Mouse (Mus musculus): ENCODE data around the gene Gnb1l.

Gene Gnb1l

DNA sequence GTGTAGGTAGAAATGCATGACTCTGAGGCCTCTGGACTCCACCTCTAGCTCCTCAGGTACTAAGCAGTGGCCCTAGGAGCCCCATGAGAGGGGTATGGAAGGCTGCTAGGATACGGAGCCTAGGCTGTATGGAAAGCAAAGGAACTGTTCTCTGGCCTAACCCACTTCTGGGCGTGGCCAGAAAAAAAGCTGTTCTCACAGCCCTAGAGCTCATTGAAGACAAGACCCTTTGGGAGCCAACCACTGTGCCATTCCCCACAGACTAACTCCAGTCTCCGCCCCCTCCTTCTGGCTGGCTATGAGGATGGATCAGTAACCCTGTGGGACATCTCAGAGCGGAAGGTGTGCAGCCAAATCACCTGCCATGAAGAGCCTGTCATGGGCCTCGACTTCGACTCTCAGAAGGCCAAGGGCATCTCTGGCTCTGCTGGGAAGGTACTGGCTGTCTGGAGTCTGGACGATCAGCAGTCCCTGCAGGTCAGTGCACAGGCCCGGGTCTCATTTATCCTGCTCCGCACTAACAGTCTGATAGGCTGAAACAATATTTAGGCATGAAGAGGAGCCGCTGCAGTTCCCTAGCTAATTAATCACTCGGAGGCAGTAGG lies 53.7 kb downstream of the Gnb1l start:
- DNase-seq, result no peak

DNA sequence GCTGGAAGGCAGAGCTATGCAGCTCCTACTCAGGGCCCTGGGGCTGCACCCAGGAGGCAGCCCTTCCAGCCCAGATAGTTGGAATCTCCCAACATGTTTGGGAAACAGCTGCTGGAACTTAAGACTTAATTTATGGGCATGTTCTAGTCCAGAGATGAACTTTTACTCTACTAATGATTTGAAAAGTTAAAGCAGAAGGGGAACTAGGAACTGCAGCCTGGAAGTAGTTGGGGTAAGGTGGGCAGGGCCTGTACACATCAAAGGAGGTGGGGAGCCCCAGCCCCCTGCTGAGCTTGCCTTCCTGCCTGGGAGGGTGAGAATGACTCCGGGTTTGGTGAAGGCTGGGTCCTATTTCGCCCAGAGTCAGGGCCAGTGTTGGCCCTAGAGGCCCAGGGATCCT lies 56.2 kb downstream of the Gnb1l start:
- no peak for DNase-seq

DNA sequence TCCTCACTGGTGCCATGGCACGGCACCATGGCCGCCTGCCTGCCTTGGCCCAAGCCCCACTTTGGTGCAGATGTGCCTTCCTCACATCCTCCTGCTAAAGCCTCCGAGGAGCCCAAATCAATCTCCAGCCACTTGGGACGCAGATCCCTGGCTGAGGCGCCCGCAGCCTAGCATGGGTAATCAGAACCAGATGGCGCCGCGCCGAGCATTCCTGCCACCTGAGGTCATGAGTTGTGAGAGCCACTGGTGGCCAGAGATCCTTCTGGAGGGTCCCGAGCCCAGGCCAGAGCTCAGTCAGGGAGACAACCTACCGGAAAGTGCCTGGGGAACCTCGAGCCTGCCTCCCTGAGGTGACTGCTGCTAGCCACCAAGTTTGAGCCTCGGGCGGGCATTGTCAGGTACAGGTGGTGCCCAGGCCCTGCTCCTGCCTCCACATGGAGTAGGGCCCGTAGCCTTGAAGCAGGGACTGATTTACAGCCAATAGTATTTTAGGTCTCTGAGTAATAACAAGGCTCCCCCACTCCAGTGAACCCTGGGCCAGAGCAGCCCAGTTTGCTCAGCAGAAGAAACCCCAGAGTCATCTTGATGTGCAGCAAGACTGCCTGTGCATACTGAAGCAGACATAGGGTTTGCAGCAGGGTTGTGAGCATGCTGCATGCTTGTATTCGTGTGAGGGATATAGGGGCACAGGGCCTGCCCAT lies 56.9 kb downstream of the Gnb1l start:
- no peak for DNase-seq

DNA sequence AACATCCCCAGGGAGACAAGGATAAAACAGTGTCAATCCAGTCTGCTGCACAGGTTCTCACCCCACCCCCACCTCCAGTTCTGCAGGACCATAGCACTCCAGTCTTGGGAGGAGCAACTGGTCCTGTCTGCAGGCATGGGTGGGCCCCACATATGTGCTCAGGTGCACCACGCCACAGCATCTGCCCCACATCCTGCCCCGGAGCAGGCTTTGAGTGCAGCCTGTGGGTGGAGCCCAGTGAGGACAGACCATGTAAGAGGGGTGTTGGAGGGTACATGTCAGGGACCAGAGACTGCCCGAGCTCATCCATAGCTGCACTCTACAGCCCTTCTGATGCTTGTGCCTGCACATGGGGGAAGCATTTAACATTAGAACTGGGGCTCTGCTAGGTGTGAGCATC lies 57.9 kb downstream of the Gnb1l start:
- DNase-seq, result no peak

DNA sequence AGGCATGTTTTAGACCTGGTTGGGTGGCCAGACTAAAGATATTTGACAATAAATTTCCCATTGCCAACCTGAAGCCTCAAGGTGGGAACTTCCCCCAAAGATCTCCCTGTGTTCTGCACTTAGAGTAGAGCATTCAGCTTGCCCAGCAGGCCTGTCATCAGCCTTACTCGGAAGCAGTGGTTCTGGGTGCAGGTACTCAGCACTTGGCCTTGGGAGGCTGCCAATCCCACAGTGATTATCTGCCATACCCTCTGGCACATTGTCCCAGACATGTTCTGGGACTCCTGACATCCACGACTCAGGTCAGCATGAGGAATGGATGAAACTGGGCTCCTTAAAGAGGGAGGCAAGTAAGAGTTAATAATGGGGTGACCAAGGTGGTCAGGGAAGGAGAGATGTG lies 66.0 kb downstream of the Gnb1l start:
- no peak for DNase-seq

DNA sequence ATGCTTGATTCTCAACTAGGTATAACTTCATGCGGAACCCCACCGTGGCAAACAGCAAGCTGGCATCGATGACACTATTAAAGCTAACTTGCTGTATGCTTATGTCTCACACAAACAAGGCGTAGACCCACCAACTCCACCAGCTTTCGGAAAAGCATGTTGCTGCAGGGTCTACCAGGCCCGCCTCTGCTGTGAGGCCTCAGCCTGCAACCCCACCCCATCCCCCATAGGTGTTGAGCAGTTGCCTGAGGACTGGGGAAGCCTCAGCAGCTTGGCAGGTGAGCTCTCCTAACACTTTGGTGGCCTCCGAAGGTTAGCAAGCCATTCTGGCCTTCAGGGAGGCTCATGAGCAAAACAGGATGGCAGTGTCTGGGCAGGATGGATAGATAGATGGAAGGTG lies 70.1 kb downstream of the Gnb1l start:
- no peak for DNase-seq

DNA sequence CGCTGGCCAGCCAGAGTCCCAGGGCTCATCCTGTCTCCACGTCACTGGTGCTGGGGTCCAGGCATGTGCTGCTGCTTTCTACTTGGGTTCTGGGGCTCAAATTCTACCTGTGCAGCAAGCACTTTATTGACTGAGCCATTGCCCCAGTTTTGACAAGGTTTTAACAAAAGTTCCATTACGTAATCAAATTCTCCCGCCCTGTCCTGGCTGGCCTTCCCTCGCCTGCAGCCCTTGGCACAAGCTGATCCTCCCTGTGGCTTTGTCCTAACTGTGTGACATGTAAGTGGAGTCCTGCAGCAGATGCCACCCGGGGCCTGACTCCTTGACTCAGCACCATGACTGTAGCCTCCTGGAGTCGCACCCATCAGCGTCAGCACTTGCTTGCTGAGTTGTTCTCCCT lies 75.7 kb downstream of the Gnb1l start:
- DNase-seq, result no peak

DNA sequence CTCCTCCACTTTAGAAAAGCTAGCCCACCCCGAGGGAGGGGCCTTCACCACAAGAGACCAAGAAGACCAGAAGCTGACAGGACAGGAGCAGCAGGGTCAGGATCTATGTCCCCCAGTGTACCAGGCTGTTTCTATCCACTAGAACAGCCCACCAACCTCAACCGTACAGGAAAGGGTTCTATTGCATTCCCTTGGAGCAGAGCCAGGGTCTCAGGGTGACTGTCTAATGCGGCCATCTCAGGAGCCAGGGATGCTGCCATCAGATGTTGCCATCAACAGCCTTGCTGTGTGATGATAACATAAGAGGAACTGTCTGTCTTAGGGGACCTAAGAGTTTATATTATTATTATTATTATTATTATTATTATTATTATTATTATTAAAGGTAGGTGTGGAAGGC lies 78.6 kb downstream of the Gnb1l start:
- DNase-seq, result no peak

DNA sequence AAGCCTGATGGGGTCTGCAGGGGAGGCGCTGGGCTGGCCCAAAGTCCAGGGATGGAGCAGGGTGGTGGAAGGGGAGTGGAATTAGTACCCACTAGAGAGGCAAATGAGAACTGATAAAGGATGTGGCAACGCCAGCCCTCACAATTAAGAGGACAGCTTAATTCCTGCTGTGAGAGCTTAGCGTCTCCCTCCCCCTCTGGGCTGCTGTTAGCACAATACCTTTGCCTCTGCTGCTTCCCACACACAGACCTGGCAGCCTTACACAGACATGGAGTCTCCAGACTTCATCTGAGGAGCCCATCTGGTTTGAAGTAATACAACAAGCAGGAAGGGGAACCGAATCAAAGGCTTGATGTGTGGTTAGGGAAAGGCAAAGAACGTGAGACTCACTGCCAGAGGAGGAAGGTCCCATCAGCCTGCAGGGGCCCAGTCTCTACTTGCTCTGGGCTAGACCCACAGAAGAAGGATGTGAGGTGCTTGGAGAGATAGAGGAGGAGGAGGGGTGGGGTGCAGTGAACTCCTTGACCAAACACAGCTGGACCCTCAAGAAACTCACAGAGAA lies 79.2 kb downstream of the Gnb1l start:
- DNase-seq, result no peak

DNA sequence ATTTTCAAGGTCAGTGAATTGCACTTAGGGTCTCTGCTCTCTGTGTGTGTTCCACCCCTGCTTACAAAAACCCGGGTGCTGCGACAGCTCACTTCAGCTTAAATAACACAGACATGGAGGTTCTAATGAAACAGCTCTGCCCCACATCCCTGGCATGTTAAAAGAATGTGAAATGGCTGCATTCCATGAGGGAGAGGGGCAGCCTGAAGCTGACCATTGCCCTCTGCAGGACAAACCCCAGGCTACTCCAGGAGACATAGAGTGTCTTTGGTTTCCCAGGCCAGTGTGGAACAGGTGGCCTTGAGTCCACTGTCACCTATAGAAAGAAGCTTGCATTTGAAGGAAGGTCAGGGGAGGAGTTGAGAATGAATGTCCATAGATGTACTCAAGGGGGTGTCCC lies 81.9 kb downstream of the Gnb1l start:
- DNase-seq, result no peak

DNA sequence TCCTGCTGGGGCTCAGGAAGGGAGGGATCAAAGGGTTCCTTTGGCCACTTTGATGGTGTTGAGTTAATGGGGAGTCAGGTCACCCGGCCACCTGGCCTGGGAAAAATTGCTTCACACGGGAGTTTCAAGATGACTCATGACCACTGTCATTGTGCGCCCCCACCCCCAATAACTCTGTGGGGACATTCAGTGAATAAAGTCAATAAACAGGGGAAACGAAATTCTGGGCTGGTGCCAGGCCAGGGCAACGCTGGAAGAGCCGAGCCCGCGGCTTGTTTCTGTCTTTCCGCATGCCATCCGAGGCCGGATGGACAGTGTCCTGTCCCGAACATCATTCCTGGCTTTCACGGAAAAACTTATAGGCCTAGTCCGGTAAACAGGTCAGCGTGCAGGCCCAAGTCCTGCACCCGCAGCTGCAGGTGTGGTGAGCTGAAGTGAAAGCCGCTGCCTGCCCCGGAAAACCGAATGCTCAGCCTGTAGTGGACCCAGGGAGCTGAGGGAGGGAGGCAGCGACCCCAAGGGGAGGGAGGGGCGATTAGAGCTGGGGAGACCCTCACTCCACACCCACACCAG lies 82.6 kb downstream of the Gnb1l start:
- DNase-seq, result no peak

DNA sequence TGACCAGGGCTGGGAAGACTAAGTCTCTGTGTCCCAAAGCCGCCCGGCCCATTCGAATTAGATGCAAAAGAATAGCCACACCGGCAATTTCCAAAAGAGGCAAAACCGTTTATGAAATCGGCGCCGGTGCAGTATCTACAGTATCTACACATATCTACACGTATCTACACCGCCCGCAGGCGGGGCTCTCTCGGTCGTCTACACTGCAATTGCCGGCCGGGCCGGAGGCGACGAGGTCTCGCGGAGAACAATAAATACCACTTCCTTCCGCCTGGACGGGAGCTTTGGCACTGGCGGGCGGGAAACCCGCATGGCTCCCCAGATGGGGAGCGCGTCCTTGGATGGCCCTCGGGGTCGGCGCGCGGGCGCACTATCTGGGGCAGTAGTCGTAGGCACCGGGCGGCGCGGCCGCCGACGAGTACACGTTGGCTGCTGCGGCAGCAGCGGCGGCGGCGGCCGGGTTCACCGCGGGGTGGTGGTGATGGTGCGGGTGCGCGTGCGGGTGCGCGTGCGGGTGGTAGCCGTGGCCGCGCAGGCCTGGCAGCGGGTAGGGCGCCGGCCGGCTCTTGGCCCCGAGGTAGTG lies 83.2 kb downstream of the Gnb1l start:
- DNase-seq, result no peak

DNA sequence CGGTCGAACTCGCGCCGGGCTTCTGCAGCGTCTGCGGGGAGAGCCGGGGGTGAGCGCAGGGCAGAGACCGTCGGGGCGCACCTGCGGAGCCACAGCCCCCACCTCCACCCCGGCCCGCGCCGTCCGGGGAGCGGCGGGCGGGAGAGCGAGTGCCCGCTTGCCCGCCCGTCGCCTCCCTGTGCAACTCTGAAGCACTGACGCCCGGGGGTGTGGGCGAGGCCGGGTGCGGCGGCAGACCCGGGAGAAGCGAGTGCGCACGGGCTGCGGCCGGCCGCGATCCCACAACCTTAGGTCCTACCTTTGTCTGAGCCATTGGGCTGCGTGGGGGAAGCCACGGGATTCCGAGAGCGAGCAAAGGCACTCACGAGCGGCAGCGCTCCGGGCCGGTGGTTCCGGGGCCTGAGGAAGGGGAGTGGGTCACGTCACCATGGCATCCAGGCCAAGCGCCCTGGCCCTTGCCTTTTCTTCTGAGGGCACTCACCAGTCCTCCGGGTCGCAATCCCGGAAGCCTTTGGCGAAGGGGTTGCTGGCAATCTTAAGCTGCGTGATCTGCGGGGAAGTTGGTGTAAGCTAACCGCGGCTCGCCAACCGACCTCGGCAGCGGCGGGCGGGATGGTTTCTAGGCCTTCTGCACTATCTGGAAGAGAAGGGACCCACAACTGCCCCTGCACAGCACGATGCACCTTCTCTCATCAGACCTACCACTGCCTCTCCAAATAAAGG lies 84.1 kb downstream of the Gnb1l start:
- no peak for DNase-seq

DNA sequence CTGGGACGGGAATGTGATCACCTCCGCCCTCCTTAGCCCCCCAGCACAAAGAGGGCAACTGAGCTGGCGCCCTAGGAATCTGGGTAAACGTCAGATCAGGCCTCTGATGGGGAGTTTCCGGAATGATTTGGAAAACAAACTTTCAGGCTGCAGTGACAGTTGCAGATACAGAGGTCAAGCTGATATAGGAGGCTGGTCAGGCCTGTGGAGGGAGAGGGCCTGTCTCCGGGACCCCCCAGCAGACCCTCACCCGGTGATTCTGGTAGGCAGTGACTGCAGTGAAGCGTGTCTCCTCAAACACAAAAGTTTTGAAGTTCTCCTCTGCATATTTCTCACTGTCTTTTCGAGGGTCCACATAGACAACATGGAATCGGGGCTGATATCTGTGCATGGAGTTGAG lies 84.7 kb downstream of the Gnb1l start:
- DNase-seq, result no peak

DNA sequence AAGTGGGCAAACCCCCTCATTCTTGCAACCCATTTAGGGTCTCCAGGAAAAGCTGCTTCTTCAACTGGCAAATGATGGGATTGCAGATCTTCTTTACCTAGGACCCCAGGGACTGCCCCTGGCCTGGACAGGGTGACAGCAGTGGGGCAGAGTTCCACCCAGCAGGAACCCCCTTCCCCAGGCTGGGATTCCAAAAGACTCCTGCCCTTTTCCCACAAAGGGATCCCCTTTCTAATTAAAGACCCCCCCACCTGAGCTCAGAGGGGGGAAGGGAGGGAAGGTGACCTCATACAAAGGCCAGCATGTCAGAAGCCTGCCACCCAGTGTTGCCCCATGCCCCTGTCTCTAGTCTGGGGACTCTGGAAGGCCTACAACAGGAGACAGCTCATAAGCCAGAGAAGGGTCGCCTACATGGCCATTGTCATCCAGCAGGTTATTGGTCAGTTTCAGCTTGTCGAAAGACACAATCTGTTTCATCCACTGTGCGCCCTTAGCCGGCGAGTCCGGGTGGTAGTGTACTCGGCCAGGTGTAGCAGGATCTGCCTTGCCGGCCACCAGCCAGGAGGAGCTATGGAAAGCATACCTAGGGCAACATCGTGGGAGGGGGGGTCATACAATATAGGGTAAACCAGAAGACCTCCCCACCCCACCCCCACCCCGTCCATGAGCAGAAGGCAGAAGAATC lies 85.3 kb downstream of the Gnb1l start:
- no peak for DNase-seq

DNA sequence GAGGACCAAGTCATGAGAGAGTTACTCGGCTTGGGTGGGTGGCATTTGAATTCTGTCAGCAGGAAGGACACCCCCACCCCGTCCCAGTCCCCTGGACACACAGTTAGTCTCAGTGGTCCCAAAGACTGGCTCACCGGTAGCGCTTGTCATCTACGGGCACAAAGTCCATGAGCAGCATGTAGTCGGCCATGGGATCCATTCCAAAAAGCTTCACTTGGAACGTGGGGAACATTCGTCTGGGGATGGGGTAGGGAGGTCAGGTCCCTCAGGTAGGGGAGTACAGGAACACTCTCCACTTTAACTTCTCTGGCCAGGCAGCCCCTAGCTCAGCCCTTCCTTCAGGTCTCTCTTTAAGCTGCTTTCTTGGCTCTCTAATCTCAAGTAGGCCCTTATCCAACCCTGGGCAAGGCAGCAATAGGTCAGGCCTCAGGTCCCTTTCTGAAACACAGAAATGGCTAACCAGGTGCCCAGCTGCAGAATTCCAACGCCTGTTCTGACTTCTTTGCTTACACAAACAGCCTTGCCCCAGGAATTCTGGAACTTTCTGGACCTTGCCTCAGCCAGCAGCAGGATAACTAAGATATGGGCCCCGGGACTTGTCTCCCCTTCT lies 86.5 kb downstream of the Gnb1l start:
- DNase-seq, result no peak

DNA sequence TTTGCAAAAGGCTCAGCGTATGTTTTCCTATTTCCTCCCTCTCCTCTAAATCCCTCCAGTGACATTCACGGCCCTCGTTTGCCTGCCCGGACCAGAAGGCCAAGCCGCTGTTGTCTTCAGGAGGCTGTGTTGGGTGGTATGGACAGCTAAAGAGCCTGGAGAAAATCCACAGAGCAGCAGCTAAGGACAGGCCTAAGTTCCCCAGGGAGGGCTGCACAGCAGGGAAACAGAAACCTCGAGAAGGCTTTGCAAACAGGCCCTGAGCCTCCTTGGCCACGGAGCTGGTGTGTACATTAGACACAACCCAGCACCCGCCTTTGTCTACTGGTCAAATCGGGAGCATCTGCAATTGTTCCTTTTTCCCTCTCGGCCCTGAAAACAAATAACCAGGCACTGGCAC lies 87.2 kb downstream of the Gnb1l start:
- no peak for DNase-seq

DNA sequence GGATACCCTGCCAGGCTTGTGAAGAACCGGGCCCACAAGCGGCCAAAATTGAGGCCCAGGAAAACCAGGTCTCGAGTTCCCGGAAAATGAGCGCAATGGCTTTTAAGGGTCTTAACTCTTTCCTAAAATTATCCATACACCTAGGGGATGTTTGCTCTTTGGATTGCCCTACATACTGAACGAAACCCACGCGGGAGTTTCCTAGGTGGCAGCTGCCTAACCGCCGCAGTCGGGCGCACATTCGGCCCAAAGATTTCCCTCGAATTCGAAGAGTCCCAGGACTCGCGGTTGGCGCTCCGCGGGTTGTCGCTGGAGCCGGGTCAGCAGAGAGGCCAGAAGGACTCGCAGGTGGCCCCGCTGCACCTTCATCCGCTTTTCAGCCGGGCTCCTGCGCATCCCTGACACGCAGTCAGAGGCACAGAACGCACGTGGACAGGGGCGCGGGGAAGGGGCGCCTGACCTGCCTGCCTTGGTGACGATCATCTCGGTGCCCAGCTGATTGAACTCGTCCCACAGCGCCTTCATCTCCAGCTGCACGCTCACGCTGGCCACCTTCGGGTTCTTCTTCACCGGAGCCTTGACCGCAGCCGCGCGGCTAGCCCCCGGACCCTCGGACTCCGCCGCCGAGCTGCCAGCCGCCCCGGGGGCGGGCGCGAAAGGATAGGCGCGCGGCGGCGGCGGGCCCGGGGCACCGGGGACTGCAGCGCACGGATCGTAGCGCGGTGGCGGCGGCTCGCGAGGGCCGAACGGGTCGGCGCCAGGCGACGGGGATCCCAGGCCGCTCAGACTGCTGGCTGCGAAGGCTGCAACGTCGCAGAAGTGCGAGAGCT lies 87.8 kb downstream of the Gnb1l start:
- no peak for DNase-seq

DNA sequence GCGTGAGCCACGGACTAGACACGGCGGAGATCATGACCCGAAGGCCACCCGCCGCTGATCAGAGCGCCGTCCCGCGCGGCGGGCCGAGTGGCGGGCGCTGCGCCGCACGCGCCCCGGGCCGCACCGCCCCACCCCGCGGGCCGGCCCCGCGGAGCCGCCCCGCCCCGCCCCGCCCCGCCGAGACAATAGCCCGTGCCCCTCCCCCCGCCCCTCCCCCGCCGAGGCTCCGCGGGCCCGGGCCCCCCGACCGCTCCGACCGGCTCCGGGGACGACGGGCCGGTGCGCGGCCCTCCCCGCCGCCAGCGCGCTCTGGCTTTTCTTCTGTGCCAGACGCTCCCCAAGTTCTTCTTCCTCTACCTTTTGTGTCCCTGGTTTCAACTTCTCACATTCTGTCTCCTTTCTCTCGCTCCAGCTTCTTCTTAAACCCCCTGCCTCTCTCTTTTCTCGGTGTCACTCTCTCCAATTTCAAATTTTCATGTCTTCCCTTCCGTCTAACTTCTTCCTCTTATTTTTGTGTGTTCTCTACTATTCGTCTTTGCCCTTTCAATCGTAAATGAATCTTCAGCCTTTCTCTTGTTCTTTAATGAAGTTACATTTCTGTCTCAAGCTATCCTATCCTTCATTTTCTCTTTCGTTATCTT lies 88.5 kb downstream of the Gnb1l start:
- no peak for DNase-seq

DNA sequence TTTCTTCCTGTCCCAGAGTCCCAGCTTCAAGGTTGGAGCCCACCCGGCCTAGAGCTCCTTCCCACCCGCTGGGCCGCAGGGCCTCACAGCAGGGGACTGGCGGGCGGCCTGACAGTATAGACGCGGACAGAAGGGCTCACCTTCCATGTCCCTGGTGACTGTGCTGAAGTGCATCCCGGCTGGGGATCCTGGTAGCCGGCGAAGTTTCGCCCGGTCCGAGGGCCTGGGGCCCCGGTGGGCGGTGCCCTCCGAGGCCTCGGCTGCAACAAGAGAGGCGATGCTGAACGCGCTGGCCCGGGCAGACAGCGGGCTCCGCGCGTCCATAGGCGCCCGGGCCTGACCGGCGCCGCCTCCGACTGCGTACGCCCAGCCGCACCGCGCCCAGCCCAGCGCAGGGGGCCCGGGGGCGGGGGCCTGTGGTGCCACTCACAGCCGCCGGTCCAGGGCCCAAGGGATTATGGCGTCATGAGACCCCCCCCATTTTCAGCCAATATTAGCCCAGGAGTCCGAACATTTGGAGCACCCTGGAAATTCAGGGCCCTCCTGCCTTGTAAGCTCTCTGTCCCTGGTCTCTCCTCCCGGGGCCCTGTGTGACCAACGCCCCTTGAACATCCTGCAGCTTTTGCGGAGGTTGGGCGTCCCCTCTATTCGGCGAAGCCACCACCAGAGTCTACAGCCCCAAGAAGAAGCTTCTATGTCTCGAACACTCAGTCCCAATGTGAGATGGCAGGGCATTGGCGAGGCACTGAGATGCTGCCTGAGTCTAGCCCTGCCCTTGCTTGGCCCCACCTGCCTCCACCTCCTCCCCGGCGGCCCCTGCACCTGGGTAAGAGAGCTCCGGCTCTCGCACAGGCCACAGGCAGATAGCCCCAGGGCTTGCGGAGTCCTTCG lies 89.6 kb downstream of the Gnb1l start:
- no peak for DNase-seq

Data from layer of hippocampus, adult 9-11 months (tissue).